Mouse (Mus musculus): ENCODE measurements around the gene Gpnmb. TPM values are rescaled to one million over a fixed set of nuclear protein-coding genes. Genes with fewer than 3 reads are reported as not detected.

The Gpnmb gene
- total RNA-seq, 2 experiments from 2014 or later: 0.71 to 4.0 TPM

- DNase-seq: no peak
- Histone ChIP-seq H3K27ac (peak overlapping the region; percentile 97), H3K4me3 (peak overlapping the region; percentile 85)
- intact Hi-C loops (cut with DNase I): loop anchor here (2.0 to 5.0 kb wide), 3 partner anchors 23 to 188 kb away; partner anchors contain the start of gene Tra2a
- no peak for TF ChIP-seq CTCF (IDR thresholded peaks at IDR 0.05)
Observed at GRCm38 (mm10) chr6:49074117-49074490, 37.8 kb downstream of the Gpnmb start.

GRCm38 (mm10) chr6:49077894-49078293, 41.5 kb downstream of the Gpnmb start:
- no peak for TF ChIP-seq CTCF (IDR thresholded peaks at IDR 0.05)
- no peak for DNase-seq

DNA sequence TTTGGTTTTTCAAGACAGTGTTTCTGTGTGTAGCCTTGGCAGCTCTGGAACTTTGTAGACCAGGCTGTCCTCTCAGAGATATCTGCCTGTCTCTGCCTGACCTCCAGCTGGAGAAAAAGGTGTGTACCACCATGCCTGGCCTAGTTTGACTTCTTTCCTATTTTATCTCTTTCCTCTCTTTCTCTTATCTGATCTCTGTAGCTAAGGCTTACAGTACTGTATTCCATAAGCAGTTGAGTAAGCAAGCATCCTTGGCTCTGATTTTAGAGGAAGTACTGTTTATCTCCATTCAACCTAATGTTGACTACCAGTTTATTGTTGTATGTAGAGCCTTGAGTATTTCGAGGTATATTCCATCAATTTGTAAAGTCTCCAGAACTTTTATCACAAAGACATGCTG, 43.0 kb downstream of the Gpnmb start:
- Histone ChIP-seq H3K27ac (no peak overlapping the region), H3K4me3 (no peak overlapping the region)
- DNase-seq: no peak
- no peak for TF ChIP-seq CTCF (IDR thresholded peaks at IDR 0.05)
- intact Hi-C loops (cut with DNase I): no loop called here

More at GRCm38 (mm10) chr6:49077894-49078293, 41.5 kb downstream of the Gpnmb start:
- H3K27ac ChIP-seq: no peak overlapping the region
- H3K4me3 ChIP-seq: no peak overlapping the region
- intact Hi-C loops (cut with DNase I): no loop called here

- intact Hi-C loops (cut with DNase I): no loop called here
- TF ChIP-seq CTCF (IDR thresholded peaks at IDR 0.05): no peak
- no peak for DNase-seq
- no peak overlapping the region; the same call in 1 of the 2 replicates for H3K27ac ChIP-seq
- H3K4me3 ChIP-seq: no peak overlapping the region
Observed at GRCm38 (mm10) chr6:49083008-49083407, 46.7 kb downstream of the Gpnmb start.

DNA sequence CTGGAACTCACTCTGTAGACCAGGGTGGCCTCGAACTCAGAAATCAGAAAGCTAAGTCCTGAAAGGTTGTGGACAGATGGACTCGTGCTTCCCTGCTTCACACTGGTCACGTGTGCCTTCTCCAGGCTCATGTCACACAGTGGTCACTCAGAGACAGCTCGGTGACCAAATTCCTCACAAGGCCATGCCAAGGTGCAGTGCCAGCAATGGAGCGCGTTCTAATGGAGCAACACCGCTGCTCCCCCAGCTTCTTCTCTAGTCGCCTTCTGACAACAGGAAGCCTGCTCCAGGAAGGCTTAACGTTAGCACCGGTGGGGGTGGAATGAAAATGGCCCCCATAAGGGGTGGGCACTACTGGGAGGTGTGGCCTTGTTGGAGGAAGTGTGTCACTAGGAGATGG, 58.6 kb downstream of the Gpnmb start:
- no peak for TF ChIP-seq CTCF (IDR thresholded peaks at IDR 0.05)
- no peak overlapping the region for H3K27ac ChIP-seq
- DNase-seq: no peak
- no peak overlapping the region for H3K4me3 ChIP-seq
- intact Hi-C loops (cut with DNase I): loop anchor here (5.0 kb wide), 1 partner anchor 62 kb away; no protein-coding TSS in a partner anchor

DNA sequence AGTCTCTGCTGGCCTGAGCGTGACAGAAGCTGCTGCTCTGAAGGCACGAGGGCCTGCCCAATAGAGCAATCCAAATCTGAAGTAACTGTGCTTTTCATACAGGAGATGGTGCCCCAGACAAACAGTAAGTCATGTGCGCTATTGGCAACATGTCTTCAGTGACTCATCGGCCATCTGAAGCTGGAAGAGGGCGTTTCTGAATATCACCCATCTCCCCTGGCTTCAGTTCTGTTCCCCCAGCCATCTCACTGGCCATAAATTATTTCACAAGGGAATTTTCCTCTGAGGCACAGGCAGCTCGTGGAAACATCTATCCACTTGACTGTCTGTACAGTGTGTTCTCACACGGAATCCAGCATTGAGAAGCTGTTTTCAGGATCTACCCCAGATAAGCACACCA, 60.1 kb downstream of the Gpnmb start:
- Histone ChIP-seq H3K4me3 (peak overlapping the region; percentile 64), H3K27ac (peak overlapping the region; percentile 92)
- intact Hi-C loops (cut with DNase I): loop anchor here (2.0 to 5.0 kb wide), 2 partner anchors 22 to 61 kb away; no protein-coding TSS in a partner anchor
- no peak for TF ChIP-seq CTCF (IDR thresholded peaks at IDR 0.05)
- peak; percentile 74 for DNase-seq

GRCm38 (mm10) chr6:49096933-49097461, 60.7 kb downstream of the Gpnmb start:
- no peak for TF ChIP-seq CTCF (IDR thresholded peaks at IDR 0.05)
- Histone ChIP-seq H3K4me3 (peak overlapping the region; percentile 64), H3K27ac (peak overlapping the region; percentile 92)
- peak; percentile 90 for DNase-seq
- intact Hi-C loops (cut with DNase I): loop anchor here (2.0 to 5.0 kb wide), 2 partner anchors 22 to 60 kb away; no protein-coding TSS in a partner anchor

DNA sequence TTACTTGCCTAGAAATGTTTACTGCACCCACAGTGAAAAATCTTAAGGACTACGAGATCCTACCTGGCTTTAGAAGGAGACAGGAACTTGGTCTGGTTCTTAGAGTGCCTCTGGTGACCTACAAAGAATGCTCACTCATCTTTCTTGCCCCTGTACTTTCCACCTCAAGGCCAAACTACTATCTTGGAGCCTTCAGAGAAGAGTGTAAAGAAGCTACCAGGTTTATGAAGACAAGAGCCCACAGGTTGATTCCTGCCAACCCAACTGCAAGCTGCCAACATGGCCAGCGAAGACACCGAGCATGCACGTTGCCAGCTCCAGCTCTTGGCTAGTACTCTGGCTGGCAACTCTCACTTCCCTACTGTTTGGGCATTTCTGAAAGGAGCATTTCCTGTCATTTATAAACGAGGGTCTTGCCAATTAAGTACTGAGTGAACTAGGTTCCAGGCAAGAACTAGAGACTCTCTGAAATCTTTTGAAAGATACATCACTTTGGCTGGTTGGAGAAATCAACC, 61.3 kb downstream of the Gpnmb start:
- Histone ChIP-seq H3K4me3 (peak overlapping the region; percentile 64), H3K27ac (peak overlapping the region; percentile 92)
- peak; percentile 69 for DNase-seq
- TF ChIP-seq CTCF (IDR thresholded peaks at IDR 0.05): no peak
- intact Hi-C loops (cut with DNase I): loop anchor here (2.0 to 5.0 kb wide), 2 partner anchors 23 to 60 kb away; no protein-coding TSS in a partner anchor

- no peak overlapping the region for H3K27ac ChIP-seq
- no peak for DNase-seq
- intact Hi-C loops (cut with DNase I): loop anchor here (5.0 kb wide), 1 partner anchor 58 kb away; no protein-coding TSS in a partner anchor
- no peak for TF ChIP-seq CTCF (IDR thresholded peaks at IDR 0.05)
- no peak overlapping the region for H3K4me3 ChIP-seq
Observed at GRCm38 (mm10) chr6:49099086-49099485, 62.7 kb downstream of the Gpnmb start.

DNA sequence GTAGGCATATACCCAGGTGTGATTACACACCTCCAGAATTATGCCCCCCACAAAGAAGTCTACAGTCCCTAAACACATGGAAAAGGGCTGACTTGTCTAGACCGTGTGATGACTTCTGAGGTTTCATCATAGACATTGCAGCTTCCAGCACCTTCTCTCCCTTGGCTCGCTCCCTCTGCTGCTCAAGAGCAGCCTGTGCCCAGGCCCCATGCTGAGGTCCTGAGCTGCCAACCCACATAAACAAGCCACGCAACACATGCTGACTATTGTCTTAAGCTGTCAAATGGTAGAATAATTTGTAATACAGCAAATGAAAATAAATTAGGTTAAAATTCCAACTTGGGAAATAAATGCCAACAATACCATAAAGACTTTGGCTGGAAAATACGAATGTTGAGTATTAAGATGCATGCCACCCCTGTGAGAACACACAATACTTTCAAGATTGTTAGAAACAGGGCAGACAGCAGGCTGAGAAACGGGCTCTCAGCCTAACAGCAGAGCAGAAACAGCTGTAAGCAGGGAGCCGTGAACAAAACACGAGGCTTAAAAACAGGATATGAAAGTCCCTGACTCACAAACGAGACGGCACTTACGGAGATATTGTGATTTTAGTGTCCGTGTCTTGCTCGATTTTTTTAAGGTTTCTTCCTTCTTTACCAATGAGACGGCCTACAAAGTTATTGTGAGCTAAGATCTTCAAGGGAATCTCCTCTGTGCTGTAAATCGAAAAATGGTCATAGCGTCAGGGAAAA, 70.6 kb downstream of the Gpnmb start:
- no peak overlapping the region for H3K4me3 ChIP-seq
- no peak for TF ChIP-seq CTCF (IDR thresholded peaks at IDR 0.05)
- no peak overlapping the region for H3K27ac ChIP-seq
- no peak for DNase-seq
- intact Hi-C loops (cut with DNase I): no loop called here

- DNase-seq: no peak
- no peak for TF ChIP-seq CTCF (IDR thresholded peaks at IDR 0.05)
- no peak overlapping the region for H3K4me3 ChIP-seq
- intact Hi-C loops (cut with DNase I): no loop called here
- H3K27ac ChIP-seq: no peak overlapping the region
Observed at GRCm38 (mm10) chr6:49109196-49109595, 72.8 kb downstream of the Gpnmb start.

DNA sequence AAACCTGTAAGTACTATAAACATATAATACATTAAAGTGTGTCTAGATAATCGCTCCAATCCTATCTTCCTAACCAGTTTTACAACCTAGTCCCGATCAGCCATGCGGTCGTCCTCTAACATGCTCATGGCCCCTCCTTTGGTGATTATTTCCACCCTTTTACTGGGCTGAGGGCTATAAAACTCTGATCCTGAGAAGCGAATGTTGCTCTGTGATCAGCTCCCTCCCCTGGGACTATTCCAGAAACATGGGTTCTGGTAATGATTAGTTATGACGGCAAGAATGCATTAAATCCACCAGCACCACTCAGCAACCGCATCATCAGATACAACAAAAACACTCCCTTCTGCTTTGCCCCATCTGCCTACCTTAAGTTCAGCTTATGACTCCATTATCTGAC, 77.5 kb downstream of the Gpnmb start:
- intact Hi-C loops (cut with DNase I): no loop called here
- H3K4me3 ChIP-seq: no peak overlapping the region

GRCm38 (mm10) chr6:49114457-49114856, 78.1 kb downstream of the Gpnmb start:
- intact Hi-C loops (cut with DNase I): no loop called here
- no peak for TF ChIP-seq CTCF (IDR thresholded peaks at IDR 0.05)
- Histone ChIP-seq H3K27ac (no peak overlapping the region), H3K4me3 (no peak overlapping the region)
- no peak for DNase-seq

More for the DNA sequence above, 77.5 kb downstream of the Gpnmb start:
- no peak for TF ChIP-seq CTCF (IDR thresholded peaks at IDR 0.05)
- no peak overlapping the region for H3K27ac ChIP-seq
- DNase-seq: no peak

Data from gastrocnemius, adult 2 months (tissue).